Mouse (Mus musculus) large intestine, adult 2 months (tissue): ENCODE data around the gene Olfr1240. TPM values are rescaled to one million over a fixed set of nuclear protein-coding genes. Genes with fewer than 3 reads are reported as not detected.

Experiments used
- DNase-seq: peaks from one replicate; pipeline ENCODE4 v3.0.0-alpha.2; 2012; ENCODE audit warnings: low read depth, low spot score
- WGBS: fragments of 180-500 bp; shearing (Covaris S2); methylation state at CpG from one replicate; pipeline ENCODE4 v1.1.7; 2018; 5-methylcytosine and 5-hydroxymethylcytosine counted together
- polyA plus RNA-seq: library from polyadenylated mRNA; depleted of rRNA; stranded (reverse); fragments of >200 nt; gene quantifications from 2 replicates; pipeline ENCODE4 v1.2.3, GENCODE M21; 2012; rRNA removed

The Olfr1240 gene
- polyA plus RNA-seq = not detected in 2 replicates

GRCm38 (mm10) chr2:89442900-89443299, at the start of gene Olfr1240:
Gene Olfr1240 (minus strand): TSS chr2:89443000.
- WGBS = 76% methylated on average over 3 of the region's 3 CpGs

GRCm38 (mm10) chr2:89487026-89487425, 44.2 kb upstream of the Olfr1240 start, which contains the start of gene Olfr1241:
Gene Olfr1241 (minus strand): TSS chr2:89487126.
- no peak for DNase-seq

More at GRCm38 (mm10) chr2:89442900-89443299, at the start of gene Olfr1240:
- DNase-seq = no peak

- DNase-seq = no peak
- WGBS = 91% methylated on average over 2 of the region's 2 CpGs
These were observed 22.5 kb downstream of the Olfr1240 start, which contains the start of gene Olfr1239 for GRCm38 (mm10) chr2:89420307-89420706. Gene Olfr1239 (minus strand): TSS chr2:89420407.

- WGBS = 73% methylated on average over 1 of the region's 1 CpGs
- DNase-seq = no peak
These were observed 28.2 kb downstream of the Olfr1240 start for GRCm38 (mm10) chr2:89414557-89414956.

GRCm38 (mm10) chr2:89409576-89409975, 33.2 kb downstream of the Olfr1240 start, which contains the start of gene Olfr1238:
Gene Olfr1238 (minus strand): TSS chr2:89409676.
- WGBS = 94% methylated on average over 2 of the region's 2 CpGs
- no peak for DNase-seq

GRCm38 (mm10) chr2:89400882-89401281, 41.9 kb downstream of the Olfr1240 start:
- 21% methylated on average over 1 of the region's 1 CpGs for WGBS
- DNase-seq = no peak

Other genes starting within 250 kb of the Olfr1240 start
- not detected in 2 replicates for gene Olfr1226, start 243.0 kb downstream of the Olfr1240 start, polyA plus RNA-seq
- gene Olfr1228, start 188.9 kb downstream of the Olfr1240 start, polyA plus RNA-seq = not detected in 2 replicates
- not detected in 2 replicates for gene Olfr1229, start 155.0 kb downstream of the Olfr1240 start, polyA plus RNA-seq
- gene Olfr1230, start 145.7 kb downstream of the Olfr1240 start, polyA plus RNA-seq = not detected in 2 replicates
- not detected in 2 replicates for gene Olfr1231, start 135.9 kb downstream of the Olfr1240 start, polyA plus RNA-seq
- not detected in 2 replicates for gene Olfr1232, start 113.3 kb downstream of the Olfr1240 start, polyA plus RNA-seq
- gene Olfr1233, start 100.6 kb downstream of the Olfr1240 start, polyA plus RNA-seq = not detected in 2 replicates
- not detected in 2 replicates for gene Olfr1234, start 78.1 kb downstream of the Olfr1240 start, polyA plus RNA-seq
- not detected in 2 replicates for gene Olfr1238, start 33.3 kb downstream of the Olfr1240 start, polyA plus RNA-seq
- gene Olfr1239, start 22.6 kb downstream of the Olfr1240 start, polyA plus RNA-seq = not detected in 2 replicates
- not detected in 2 replicates for gene Olfr1241, start 44.1 kb upstream of the Olfr1240 start, polyA plus RNA-seq
- not detected in 2 replicates for gene Olfr1242, start 55.3 kb upstream of the Olfr1240 start, polyA plus RNA-seq
- not detected in 2 replicates for gene Olfr1243, start 88.5 kb upstream of the Olfr1240 start, polyA plus RNA-seq
- gene Olfr1245, start 135.4 kb upstream of the Olfr1240 start, polyA plus RNA-seq = not detected in 2 replicates
- gene Olfr1246, start 150.2 kb upstream of the Olfr1240 start, polyA plus RNA-seq = not detected in 2 replicates
- gene Olfr1247, start 171.1 kb upstream of the Olfr1240 start, polyA plus RNA-seq = not detected in 2 replicates
- not detected in 2 replicates for gene Olfr1248, start 175.2 kb upstream of the Olfr1240 start, polyA plus RNA-seq
- not detected in 2 replicates for gene Olfr1249, start 192.0 kb upstream of the Olfr1240 start, polyA plus RNA-seq
- not detected in 2 replicates for gene Olfr1250, start 218.5 kb upstream of the Olfr1240 start, polyA plus RNA-seq
- gene Olfr1251, start 228.9 kb upstream of the Olfr1240 start, polyA plus RNA-seq = not detected in 2 replicates